Mouse (Mus musculus): ENCODE measurements around the gene Pmis2.

- TF ChIP-seq CTCF (conservative IDR thresholded peaks at IDR 0.05; ENCODE audit: low read length), result no peak; the same call in 1 of the 2 replicates
- TF ChIP-seq NANOG (IDR thresholded peaks at IDR 0.05; ENCODE audit: borderline replicate concordance, low read length), result peak; percentile 23; the same call in 1 of the 2 replicates
- no peak for TF ChIP-seq POU5F1 (IDR thresholded peaks at IDR 0.05; ENCODE audit: borderline replicate concordance, low read length)
These were observed 44.8 kb downstream of the Pmis2 start for GRCm38 (mm10) chr7:30626647-30627046.

Data from E14TG2a.4 (cell line).